Mouse (Mus musculus) limb, embryonic 11.5 days (tissue): ENCODE measurements around the gene E030018B13Rik. TPM values are rescaled to one million over a fixed set of nuclear protein-coding genes. Genes with fewer than 3 reads are reported as not detected.

Source experiments
- ATAC-seq: fragments of 200-750 bp; cut with Nextera tagmentation; 2 replicates; pipeline ENCODE4 v1.8.0; 2017; ENCODE audit warnings: low read depth; ENCODE audit not compliant: insufficient number of reproducible peaks, low FRiP score, low TSS enrichment
- DNase-seq: peaks from one replicate; pipeline ENCODE4 v3.0.0-alpha.2; 2015; ENCODE audit warnings: low spot score
- H3K27ac ChIP-seq: fragments of 300-500 bp; sonication (generic); replicated peaks from 2 replicates; pipeline ENCODE4 v1.5.1; 2014; ENCODE audit warnings: low read depth, mild to moderate bottlenecking, low read length
- H3K27me3 ChIP-seq: fragments of 300-500 bp; sonication (generic); 2 replicates; pipeline ENCODE4 v1.6.1; 2014; ENCODE audit warnings: mild to moderate bottlenecking, low read length, mixed read lengths; ENCODE audit not compliant: control insufficient read depth, insufficient read depth
- H3K36me3 ChIP-seq: fragments of 300-500 bp; sonication (generic); 2 replicates; pipeline ENCODE4 v1.6.1; 2014; ENCODE audit warnings: mild to moderate bottlenecking, low read length, moderate library complexity, mixed read lengths; ENCODE audit not compliant: control insufficient read depth, insufficient read depth
- H3K4me1 ChIP-seq: fragments of 300-500 bp; sonication (generic); 2 replicates; pipeline ENCODE4 v1.6.1; 2014; ENCODE audit warnings: low read length, mixed read lengths; ENCODE audit not compliant: control insufficient read depth, insufficient read depth
- H3K4me2 ChIP-seq: fragments of 300-500 bp; sonication (generic); 2 replicates; pipeline ENCODE4 v1.6.1; 2014; ENCODE audit warnings: low read depth, mild to moderate bottlenecking, moderate library complexity; ENCODE audit not compliant: severe bottlenecking
- H3K4me3 ChIP-seq: fragments of 300-500 bp; sonication (generic); 2 replicates; pipeline ENCODE4 v1.5.1; 2014; ENCODE audit warnings: low read depth, low read length
- H3K9ac ChIP-seq: fragments of 300-500 bp; sonication (generic); 2 replicates; pipeline ENCODE4 v1.6.1; 2014; ENCODE audit warnings: mild to moderate bottlenecking, low read length
- H3K9me3 ChIP-seq: fragments of 300-500 bp; sonication (generic); 2 replicates; pipeline ENCODE4 v1.6.1; 2016; ENCODE audit warnings: low read length; ENCODE audit not compliant: control insufficient read depth
- WGBS: fragments of 180-500 bp; shearing (Covaris S2); extraction: QIAGEN DNeasy Blood & Tissue Kit; methylation state at CpG from one replicate; pipeline ENCODE4 v1.1.7; 2014; 5-methylcytosine and 5-hydroxymethylcytosine counted together
- polyA plus RNA-seq: library from polyadenylated mRNA; unstranded; fragments of >200 nt; fragmentation: Nextera tagmentation; extraction: Ambion mirVana; gene quantifications from 2 replicates; pipeline ENCODE4 v1.2.1, GENCODE M21; 2014

Gene E030018B13Rik
- polyA plus RNA-seq, 1 experiment from 2014 or later: not detected

DNA sequence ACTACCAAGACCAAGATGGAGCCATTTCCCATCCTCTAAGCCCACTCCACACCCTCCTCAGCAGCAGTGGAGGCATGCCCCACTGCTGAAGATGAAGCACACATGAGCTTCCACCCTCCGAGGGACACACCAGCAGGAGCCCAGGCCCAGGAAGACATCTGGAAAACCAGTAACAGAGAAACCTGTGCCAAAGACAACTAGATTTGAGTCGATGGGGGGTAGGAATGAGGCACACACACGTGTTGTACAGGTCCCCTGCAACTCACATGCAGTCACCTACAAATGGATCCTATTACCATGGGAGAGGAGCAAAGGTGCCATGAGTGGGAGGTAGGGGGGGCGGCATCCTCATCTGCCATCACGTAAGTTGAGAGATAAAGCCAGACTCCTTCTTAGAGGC lies 6.4 kb upstream of the E030018B13Rik start:
- H3K27me3 ChIP-seq: no peaks in the 10 kb centered on the region
- no peaks in the 10 kb centered on the region for H3K36me3 ChIP-seq
- no peak overlapping the region for H3K4me2 ChIP-seq
- no peak overlapping the region for H3K4me3 ChIP-seq
- no peak overlapping the region for H3K27ac ChIP-seq
- peaks cover 30% of the 10 kb centered on the region for H3K4me1 ChIP-seq
- no peak overlapping the region for H3K9ac ChIP-seq
- 75% methylated on average over 5 of the region's 5 CpGs for WGBS
- H3K9me3 ChIP-seq: no peaks in the 10 kb centered on the region
- DNase-seq: no peak
- no peak for ATAC-seq

DNA sequence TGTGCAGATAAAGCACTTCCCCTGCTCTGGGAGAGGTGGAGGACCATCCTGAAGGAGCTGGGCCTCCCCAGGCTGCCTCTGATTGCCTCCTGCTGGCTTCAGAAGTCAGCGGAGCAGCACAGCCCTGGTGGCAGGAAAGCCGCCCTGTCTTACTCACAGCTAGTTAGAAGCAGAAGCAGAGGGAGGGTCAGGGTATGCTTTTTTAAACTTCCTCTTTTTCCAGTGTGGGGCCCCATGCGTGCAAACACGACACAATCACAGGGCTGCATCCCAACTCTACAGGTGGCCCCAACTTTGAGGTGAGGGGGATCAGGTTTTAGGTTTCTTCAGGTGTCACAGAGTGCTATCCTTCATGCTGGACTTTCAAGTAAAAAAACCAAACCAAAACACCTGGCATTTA lies 5.7 kb upstream of the E030018B13Rik start:
- 33% methylated on average over 4 of the region's 4 CpGs for WGBS
- DNase-seq (no peak), ATAC-seq (no peak)
- H3K27ac ChIP-seq: no peak overlapping the region
- H3K4me3 ChIP-seq: no peak overlapping the region
- no peak overlapping the region for H3K4me2 ChIP-seq
- H3K9ac ChIP-seq: no peak overlapping the region
- no peaks in the 10 kb centered on the region for H3K9me3 ChIP-seq
- H3K4me1 ChIP-seq: peaks cover 30% of the 10 kb centered on the region
- H3K36me3 ChIP-seq: no peaks in the 10 kb centered on the region
- H3K27me3 ChIP-seq: no peaks in the 10 kb centered on the region

DNA sequence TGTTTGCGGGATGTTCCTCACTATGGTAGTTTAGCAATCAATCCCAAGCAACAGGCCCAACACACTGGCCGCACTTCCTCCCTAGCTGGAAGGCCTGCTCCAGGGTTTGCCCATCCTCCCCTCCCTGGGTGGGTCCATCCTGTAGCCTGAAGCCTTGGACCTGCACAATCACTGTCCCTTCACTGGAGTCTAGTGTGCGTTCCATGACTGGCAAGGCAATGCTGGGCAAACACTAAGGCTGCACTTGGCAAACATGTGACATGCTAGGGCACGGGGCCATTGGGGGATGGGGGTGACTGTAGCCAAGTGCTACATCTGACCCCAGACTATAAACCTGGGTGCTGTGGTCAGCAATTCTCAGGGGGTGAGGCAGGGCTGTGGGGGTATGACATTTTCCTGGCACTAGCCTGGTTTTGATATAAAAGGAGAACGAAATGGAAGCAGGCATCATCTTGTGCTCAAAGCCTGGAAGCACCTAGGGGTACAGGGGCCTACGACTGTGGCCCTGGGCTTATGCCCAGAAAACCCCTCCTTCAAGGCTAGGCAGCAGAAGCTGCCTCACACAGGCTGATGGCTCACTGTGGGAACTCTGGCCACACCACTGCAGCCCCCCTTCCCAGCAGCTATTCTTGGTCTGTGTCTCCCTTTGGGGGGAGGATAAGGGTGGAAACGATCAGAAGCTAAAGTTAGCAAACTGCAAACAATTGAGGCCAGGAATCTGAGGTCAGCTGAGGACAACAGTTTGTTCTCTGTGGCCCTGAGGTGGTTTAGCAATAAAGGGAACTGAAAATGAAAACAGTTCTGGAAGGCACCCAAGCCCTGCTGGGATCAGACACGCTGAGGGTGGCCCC lies 5.0 kb upstream of the E030018B13Rik start:
- Histone ChIP-seq H3K4me1 (peaks cover 30% of the 10 kb centered on the region), H3K36me3 (no peaks in the 10 kb centered on the region), H3K27me3 (no peaks in the 10 kb centered on the region), H3K4me2 (no peak overlapping the region), H3K9me3 (no peaks in the 10 kb centered on the region), H3K9ac (no peak overlapping the region), H3K4me3 (no peak overlapping the region), H3K27ac (no peak overlapping the region)
- DNase-seq (no peak), ATAC-seq (no peak)
- WGBS: 57% methylated on average over 8 of the region's 8 CpGs

DNA sequence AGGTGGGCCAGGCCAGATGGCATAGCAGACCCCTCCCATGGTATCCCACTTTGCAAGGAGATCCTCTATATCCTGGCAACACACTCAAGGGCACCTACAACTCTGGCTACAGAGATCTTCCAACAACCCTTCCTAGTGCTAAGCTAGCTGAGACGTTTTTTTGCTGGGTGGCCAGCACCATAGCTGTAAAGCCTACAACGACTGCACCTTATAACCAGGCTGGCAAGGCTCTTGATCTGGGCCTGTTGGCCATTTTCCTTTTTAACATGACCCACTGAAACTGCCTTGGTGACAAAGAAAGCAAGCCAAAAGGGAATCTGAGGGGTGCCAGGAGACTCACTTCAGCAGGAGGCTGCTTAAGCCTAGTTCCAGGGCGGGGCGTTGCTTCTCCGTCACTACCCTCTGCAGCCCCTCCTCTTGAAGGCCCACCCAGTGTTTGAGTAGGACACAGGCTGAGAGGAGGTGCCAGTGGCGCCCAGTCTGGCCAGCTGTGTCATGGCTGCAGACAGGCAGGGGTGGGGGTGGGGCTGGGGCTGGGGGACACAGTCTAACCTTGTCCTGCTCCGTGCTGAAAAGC lies 4.3 kb upstream of the E030018B13Rik start:
- Histone ChIP-seq H3K4me1 (peaks cover 30% of the 10 kb centered on the region), H3K27me3 (no peaks in the 10 kb centered on the region), H3K4me2 (no peak overlapping the region), H3K27ac (no peak overlapping the region), H3K36me3 (no peaks in the 10 kb centered on the region), H3K4me3 (no peak overlapping the region), H3K9me3 (no peaks in the 10 kb centered on the region), H3K9ac (no peak overlapping the region)
- 33% methylated on average over 7 of the region's 7 CpGs for WGBS
- DNase-seq (no peak), ATAC-seq (0 out of 2 replicates have a peak, but pooled peaks have one; percentile 41)

DNA sequence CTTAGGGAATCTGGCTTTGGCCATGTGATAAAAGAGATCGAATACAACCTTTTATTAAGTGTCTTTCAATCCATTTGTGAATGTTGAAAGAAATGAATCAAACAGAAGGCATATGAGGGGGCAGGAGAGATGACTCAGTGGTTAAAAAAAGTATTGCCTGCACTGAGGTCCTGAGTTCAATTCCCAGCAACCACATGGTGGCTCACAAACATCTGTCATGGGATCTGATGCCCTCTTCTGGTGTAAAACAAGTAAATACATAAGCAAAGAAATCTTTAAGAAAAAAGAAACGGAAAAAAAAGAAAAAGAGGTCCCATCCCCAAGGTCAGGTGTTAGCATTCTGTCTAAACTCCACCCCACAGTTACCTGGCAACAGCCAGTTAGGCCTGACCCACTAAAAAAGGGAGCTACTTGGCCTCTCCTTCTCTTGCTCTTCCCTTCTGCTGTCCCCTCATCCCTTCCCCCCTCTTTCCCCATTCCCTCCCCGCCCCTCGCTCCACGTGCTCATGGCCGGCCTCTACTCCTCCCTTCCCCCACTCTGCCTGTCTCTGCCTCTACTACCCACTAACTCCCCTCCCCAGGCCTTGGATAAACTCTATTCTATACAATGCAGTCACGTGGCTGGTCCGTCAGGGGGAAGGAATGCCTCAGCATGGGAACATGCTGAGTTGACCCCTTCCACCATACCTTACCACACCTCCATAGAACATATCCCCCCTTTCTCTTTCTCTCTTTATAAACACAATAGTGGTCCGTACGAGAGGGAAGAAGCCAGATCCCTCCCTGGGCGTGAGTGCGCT lies 3.5 kb upstream of the E030018B13Rik start:
- Histone ChIP-seq H3K27me3 (no peaks in the 10 kb centered on the region), H3K4me2 (no peak overlapping the region), H3K4me3 (no peak overlapping the region), H3K4me1 (peaks cover 30% of the 10 kb centered on the region), H3K27ac (no peak overlapping the region), H3K9me3 (no peaks in the 10 kb centered on the region), H3K9ac (no peak overlapping the region), H3K36me3 (no peaks in the 10 kb centered on the region)
- DNase-seq (no peak), ATAC-seq (no peak)
- WGBS: 45% methylated on average over 12 of the region's 12 CpGs

DNA sequence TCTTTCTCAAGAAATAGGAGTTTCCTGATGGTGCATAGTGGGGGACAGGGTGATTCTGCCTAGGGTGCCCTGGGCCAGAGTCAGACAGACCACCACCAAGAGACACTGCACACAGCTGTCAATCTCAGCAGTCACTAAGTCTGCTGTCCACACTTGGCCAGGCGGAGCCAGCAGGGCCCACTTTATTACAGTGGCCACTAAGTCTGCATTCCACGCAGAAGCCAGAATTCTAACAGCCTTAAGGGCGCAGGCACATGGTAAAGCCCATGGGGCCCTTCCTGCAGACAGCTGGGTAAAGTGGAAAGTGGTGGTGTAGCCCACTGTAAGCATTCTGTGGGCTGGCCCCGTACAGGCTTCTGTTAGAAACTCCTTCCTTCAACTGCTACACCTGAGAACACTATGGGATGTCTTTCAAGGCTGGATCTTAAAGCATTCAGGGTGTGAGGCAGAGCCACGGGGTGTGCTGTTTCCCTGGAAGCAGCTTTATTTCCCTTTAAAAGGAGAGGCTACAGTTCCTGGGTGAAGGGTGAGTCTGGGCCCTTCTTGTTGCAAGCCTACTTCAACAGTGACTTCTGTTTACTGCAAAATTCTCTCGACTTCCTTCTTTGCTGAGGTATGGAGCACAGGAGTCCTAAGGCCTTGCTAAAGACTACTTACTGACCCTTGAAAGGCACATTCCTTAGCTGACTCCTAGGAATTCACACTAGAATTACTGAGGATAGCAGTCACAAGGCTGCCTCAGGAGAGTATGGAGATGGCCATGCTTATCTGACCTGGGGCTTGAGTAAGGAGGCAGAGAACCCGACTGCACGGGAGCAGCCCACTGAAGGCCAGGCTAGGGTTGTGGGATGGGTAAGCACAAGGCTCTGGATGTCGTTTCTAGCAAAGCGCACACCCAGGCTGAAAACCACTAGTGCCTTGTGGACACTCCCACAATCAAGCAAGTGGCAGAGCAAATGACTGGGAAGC lies 2.6 kb upstream of the E030018B13Rik start:
- no peak overlapping the region for H3K4me2 ChIP-seq
- H3K4me3 ChIP-seq: no peak overlapping the region
- H3K27me3 ChIP-seq: no peaks in the 10 kb centered on the region
- no peak overlapping the region for H3K9ac ChIP-seq
- no peaks in the 10 kb centered on the region for H3K9me3 ChIP-seq
- DNase-seq (no peak), ATAC-seq (no peak)
- WGBS: 45% methylated on average over 10 of the region's 10 CpGs
- H3K36me3 ChIP-seq: no peaks in the 10 kb centered on the region
- no peak overlapping the region for H3K27ac ChIP-seq
- H3K4me1 ChIP-seq: peaks cover 30% of the 10 kb centered on the region

DNA sequence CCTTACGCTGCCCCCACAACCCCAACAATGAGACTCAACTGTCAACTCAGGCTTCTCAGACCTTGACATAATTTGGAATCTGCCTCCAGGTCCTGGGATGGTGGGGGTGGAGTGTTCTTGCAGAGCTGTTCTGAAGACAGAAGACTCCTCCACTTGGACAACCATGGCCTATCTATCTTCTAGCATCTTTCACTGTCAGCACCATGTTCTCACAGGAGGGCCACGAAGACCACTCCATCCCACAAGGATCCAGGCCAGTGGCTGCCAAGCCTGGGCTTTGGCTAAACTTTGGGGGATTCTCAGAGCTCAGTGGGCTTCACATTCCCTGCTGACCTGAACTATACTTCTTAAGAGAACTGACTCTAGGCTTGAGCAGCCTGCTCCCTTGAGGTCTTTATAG lies 1.8 kb upstream of the E030018B13Rik start:
- ATAC-seq: no peak

More for the DNA sequence above, 1.8 kb upstream of the E030018B13Rik start:
- H3K9ac ChIP-seq: no peak overlapping the region
- H3K4me2 ChIP-seq: no peak overlapping the region
- no peaks in the 10 kb centered on the region for H3K27me3 ChIP-seq
- H3K36me3 ChIP-seq: no peaks in the 10 kb centered on the region
- no peaks in the 10 kb centered on the region for H3K9me3 ChIP-seq
- 92% methylated on average over 2 of the region's 2 CpGs for WGBS
- DNase-seq: no peak
- peaks cover 30% of the 10 kb centered on the region for H3K4me1 ChIP-seq
- no peak overlapping the region for H3K4me3 ChIP-seq
- H3K27ac ChIP-seq: no peak overlapping the region
